Mouse (Mus musculus): ENCODE data around the gene Gm10912. TPM values are rescaled to one million over a fixed set of nuclear protein-coding genes. Genes with fewer than 3 reads are reported as not detected.
"Not testable (repeated sequence)": the region's sequence is repeated elsewhere in the genome, so short reads cannot be mapped to it uniquely, and the experiment has no call there.

The Gm10912 gene
- polyA plus RNA-seq, 1 experiment from 2014 or later = 0.14 TPM

DNA sequence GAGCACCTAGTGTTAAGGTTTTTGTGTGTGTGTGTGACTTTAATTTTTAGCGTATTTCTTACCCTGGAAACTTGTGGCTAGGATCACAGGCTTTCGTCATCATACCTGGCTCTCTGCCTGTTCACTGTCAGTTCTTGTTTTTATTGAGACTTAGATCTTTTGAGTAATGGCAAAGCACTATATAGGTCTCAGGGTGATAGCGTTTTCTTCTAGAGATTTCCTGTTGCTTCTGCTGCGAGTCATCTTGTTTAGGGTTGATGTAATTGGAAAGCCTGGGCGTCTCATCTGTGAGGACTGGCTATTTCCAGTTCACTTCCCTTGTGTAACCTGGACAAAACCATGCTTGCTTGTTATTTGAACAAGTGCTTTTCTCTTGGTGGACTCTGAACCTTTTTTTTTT is 24.0 kb upstream of the Gm10912 start:
- H3K4me3 ChIP-seq = no peak overlapping the region
- H3K4me1 ChIP-seq = no peaks in the 10 kb centered on the region
- WGBS = 82% methylated on average over 5 of the region's 5 CpGs
- ATAC-seq (ENCODE audit: low FRiP score, low read depth) = no peak
- H3K27me3 ChIP-seq = no peaks in the 10 kb centered on the region
- no peak overlapping the region for H3K9ac ChIP-seq
- H3K36me3 ChIP-seq = peaks cover 46% of the 10 kb centered on the region
- H3K4me2 ChIP-seq (replicated peaks) = no peak overlapping the region
- H3K27ac ChIP-seq = no peak overlapping the region
- no peaks in the 10 kb centered on the region for H3K9me3 ChIP-seq

DNA sequence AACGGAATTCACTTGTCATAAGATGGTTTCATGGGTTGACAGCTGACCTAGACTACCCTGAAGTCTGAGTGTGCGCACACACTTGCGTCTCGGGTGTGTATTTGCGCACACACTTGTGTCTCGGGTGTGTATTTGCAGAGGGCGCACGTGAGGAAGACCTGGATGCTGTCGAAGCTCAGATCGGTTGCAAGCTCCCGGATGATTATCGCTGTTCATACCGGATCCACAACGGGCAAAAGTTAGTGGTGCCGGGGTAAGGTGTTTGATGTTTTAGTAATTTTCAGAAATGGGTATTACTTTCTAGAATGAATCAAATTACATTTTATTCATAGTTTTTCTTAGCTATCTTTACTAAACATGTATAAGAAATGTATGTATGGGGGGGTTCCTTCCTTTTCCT is 22.9 kb upstream of the Gm10912 start:
- H3K9ac ChIP-seq = no peak overlapping the region
- no peaks in the 10 kb centered on the region for H3K27me3 ChIP-seq
- no peak for ATAC-seq (ENCODE audit: low FRiP score, low read depth)
- WGBS = 95% methylated on average over 15 of the region's 15 CpGs
- H3K9me3 ChIP-seq = no peaks in the 10 kb centered on the region
- peaks cover 42% of the 10 kb centered on the region for H3K36me3 ChIP-seq
- no peak overlapping the region for H3K4me3 ChIP-seq
- no peak overlapping the region for H3K27ac ChIP-seq
- no peak overlapping the region for H3K4me2 ChIP-seq (replicated peaks)
- no peaks in the 10 kb centered on the region for H3K4me1 ChIP-seq

DNA sequence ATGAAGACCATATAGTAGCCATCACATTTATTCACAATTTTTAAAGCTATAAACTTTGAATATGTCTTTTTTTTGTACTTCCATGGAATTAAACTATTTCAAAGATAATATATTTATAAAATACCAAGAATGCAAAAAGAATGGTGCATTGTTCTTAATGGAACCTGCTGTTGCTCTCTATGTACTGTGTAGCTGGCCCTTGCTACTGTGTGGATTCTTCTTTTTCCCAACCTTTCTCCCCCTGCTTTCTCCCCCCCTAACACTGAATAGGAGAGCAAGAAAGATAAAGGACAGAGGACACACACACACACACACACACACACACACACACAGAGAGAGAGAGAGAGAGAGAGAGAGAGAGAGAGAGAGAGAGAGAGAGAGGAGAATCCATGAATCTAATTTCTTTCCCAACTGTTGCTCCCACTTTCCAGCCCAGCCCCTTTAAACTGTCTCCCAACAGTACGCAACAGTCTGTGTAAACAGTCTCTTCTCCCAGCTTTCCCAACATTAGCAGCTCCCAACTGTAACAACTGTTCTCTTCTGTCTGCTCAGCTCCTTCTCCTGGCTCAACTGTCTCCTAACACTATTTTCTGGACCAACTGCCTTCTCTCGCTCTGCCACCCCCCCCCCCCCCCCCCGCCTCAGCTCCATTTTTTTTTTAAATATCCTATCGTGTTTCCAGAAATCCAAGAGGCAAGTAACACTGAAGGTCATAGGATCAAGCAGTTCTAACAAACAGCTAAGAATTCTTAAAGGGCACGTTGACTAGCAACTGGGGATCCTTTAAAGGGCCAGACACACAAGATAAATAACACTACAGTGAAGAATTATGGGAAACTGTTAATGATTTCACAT is 21.8 kb upstream of the Gm10912 start:
- H3K4me1 ChIP-seq = no peaks in the 10 kb centered on the region
- H3K9me3 ChIP-seq = no peaks in the 10 kb centered on the region
- no peak overlapping the region for H3K4me2 ChIP-seq (replicated peaks)
- no peaks in the 10 kb centered on the region for H3K27me3 ChIP-seq
- no peak overlapping the region for H3K27ac ChIP-seq
- WGBS = 48% methylated on average over 5 of the region's 5 CpGs
- ATAC-seq (ENCODE audit: low FRiP score, low read depth) = no peak
- peaks cover 43% of the 10 kb centered on the region for H3K36me3 ChIP-seq
- H3K4me3 ChIP-seq = no peak overlapping the region
- no peak overlapping the region for H3K9ac ChIP-seq

DNA sequence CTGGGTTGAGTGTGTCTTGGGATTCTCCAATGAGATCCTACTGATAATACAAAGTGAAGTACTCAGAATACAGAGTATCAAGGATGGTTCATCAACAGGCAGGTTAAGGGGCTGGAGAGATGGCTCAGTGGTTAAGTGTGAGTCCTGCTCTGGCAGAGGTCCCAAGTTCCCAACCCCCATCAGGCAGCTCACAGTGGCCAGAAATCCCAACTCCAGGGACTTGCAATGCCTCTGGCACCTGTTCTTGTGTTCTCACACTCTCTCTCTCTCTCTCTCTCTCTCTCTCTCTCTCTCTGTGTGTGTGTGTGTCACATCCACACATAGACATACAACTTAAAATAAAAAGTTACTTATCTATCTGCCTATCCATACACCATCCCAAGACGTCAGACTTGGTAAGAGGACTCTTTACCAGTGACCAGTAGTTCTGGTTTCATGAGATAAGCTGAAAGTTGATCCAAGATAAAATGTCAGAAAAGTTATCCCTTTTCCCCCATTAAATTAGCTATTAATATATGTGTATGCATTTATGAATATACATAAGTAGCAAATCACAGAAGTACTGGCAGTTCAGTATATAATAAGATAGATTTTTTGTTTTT is 21.0 kb upstream of the Gm10912 start:
- no peaks in the 10 kb centered on the region for H3K27me3 ChIP-seq
- H3K4me1 ChIP-seq = no peaks in the 10 kb centered on the region
- peaks cover 39% of the 10 kb centered on the region for H3K36me3 ChIP-seq
- no peak overlapping the region for H3K27ac ChIP-seq
- no peak overlapping the region for H3K4me3 ChIP-seq
- no peaks in the 10 kb centered on the region for H3K9me3 ChIP-seq
- 77% methylated on average over 1 of the region's 1 CpGs for WGBS
- no peak for ATAC-seq (ENCODE audit: low FRiP score, low read depth)
- H3K9ac ChIP-seq = no peak overlapping the region
- H3K4me2 ChIP-seq (replicated peaks) = no peak overlapping the region

DNA sequence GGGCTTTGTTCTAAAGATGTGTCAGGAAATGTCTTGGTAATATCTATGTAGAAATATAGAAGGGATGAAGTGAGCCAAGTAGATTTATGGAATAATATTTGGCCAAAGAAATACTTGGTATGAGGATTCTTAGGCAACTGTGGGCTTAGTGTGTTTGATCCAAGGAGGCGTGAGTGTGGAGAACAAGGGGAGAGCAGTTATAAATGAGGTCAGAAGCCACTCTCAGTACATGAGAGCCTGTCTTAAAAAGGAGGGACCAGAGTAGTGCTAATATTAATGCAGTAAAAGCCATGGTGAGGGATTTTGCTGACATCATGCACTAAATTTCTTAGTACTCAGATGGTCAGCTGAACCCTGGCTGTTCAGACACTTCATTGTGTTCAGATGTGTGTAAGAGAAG is 7.2 kb upstream of the Gm10912 start:
- Histone ChIP-seq H3K27me3 (no peaks in the 10 kb centered on the region), H3K9me3 (no peaks in the 10 kb centered on the region), H3K36me3 (peaks cover 53% of the 10 kb centered on the region), H3K27ac (no peak overlapping the region), H3K4me1 (no peaks in the 10 kb centered on the region), H3K4me2 (replicated peaks) (no peak overlapping the region), H3K4me3 (no peak overlapping the region), H3K9ac (no peak overlapping the region)
- ATAC-seq (ENCODE audit: low FRiP score, low read depth) = no peak
- WGBS = 89% methylated on average over 1 of the region's 1 CpGs

DNA sequence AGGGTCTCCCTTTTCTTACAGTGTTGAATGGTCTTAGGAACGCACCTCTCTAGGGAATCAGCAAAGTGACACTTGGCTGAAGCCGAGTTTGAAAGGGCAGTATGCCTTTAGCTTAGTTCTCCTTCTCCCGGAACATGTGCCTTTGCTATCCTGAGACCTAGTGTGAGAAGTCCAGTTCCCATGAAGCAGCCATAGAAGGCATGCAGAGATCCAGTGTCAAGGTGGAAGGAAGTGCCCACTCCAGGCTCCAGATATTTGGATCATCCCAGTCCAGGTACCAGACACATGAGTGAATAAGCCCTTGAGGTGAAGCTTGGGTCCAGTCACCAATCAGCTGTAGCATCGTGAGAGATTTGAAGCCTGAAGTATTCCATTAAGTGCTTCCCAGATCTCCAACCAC is 6.7 kb upstream of the Gm10912 start:
- H3K4me2 ChIP-seq (replicated peaks) = no peak overlapping the region
- ATAC-seq (ENCODE audit: low FRiP score, low read depth) = no peak
- H3K27ac ChIP-seq = no peak overlapping the region
- H3K36me3 ChIP-seq = peaks cover 48% of the 10 kb centered on the region
- no peak overlapping the region for H3K9ac ChIP-seq
- no peaks in the 10 kb centered on the region for H3K4me1 ChIP-seq
- 92% methylated on average over 4 of the region's 4 CpGs for WGBS
- H3K9me3 ChIP-seq = no peaks in the 10 kb centered on the region; the same call in 1 of the 2 replicates
- H3K27me3 ChIP-seq = no peaks in the 10 kb centered on the region
- no peak overlapping the region for H3K4me3 ChIP-seq

DNA sequence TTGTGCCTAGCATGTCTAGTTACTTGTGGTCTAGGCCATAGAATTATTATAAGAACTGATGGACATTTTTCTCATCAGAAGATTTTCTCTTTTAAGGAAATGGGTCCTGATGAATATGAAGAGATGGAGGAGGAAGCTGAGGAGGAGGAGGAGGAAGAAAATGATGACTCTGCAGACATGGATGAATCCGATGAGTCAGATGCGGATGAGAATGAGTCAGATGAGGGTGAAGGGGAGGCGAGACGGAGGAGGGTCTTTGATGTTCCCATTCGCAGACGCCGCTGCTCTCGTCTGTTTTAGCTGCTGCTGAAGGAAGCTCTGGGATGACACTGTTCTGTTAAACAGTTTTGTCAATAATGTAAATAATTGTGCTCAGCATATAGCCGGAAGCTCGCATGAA is 5.8 kb upstream of the Gm10912 start:
- Histone ChIP-seq H3K27me3 (no peaks in the 10 kb centered on the region), H3K4me1 (no peaks in the 10 kb centered on the region), H3K36me3 (peaks cover 40% of the 10 kb centered on the region), H3K9ac (no peak overlapping the region), H3K27ac (no peak overlapping the region), H3K4me2 (replicated peaks) (no peak overlapping the region), H3K4me3 (no peak overlapping the region), H3K9me3 (no peaks in the 10 kb centered on the region; the same call in 1 of the 2 replicates)
- WGBS = 82% methylated on average over 10 of the region's 10 CpGs
- ATAC-seq (ENCODE audit: low FRiP score, low read depth) = no peak

DNA sequence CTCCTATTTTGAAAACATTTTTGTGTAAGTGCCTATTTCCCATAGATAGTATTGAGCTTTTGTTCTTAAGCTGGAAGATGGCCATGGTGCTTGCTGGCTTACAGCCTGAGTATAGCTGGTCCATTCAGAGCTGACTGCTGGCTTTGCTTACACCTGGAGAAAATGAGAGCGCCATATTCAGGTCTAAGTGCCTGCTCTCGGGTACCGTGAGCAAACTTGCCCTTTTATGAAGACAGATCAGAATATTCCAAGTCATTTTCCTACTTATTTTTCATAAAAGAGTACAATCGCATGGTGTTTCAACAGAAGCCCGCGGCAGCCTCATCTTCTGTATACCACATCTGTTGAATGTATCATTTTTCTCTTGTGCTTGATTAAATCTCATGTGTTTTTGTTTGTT is 4.6 kb upstream of the Gm10912 start:
- no peak overlapping the region for H3K9ac ChIP-seq
- no peak overlapping the region for H3K4me3 ChIP-seq
- H3K4me1 ChIP-seq = no peaks in the 10 kb centered on the region
- ATAC-seq (ENCODE audit: low FRiP score, low read depth) = no peak
- H3K27ac ChIP-seq = no peak overlapping the region
- 93% methylated on average over 6 of the region's 6 CpGs for WGBS
- H3K9me3 ChIP-seq = no peaks in the 10 kb centered on the region; the same call in 1 of the 2 replicates
- no peaks in the 10 kb centered on the region for H3K27me3 ChIP-seq
- peaks cover 32% of the 10 kb centered on the region for H3K36me3 ChIP-seq
- H3K4me2 ChIP-seq (replicated peaks) = no peak overlapping the region

DNA sequence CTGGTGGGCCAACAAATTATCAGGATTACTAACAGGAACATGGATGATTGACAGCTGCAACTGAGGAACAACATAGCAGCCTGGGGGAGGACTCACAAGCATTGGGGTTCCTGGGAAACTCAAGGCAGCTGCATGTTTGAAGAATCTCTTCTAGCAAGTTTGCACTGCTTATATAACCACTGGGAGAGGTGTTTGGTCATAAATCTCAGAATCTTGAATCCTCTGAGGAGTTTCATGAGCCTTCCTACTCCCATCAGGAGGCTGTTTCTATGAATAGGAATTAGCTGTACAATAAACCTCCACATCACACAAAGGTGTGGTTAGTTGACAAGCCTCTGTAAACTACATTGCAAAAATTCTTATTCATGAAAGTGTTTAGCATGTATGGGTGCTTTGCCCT is 3.0 kb upstream of the Gm10912 start:
- Histone ChIP-seq H3K9ac (no peak overlapping the region), H3K4me2 (replicated peaks) (no peak overlapping the region), H3K4me1 (no peaks in the 10 kb centered on the region), H3K4me3 (no peak overlapping the region), H3K27me3 (no peaks in the 10 kb centered on the region), H3K27ac (no peak overlapping the region), H3K9me3 (no peaks in the 10 kb centered on the region; the same call in 1 of the 2 replicates), H3K36me3 (peaks cover 32% of the 10 kb centered on the region)
- no peak for ATAC-seq (ENCODE audit: low FRiP score, low read depth)

DNA sequence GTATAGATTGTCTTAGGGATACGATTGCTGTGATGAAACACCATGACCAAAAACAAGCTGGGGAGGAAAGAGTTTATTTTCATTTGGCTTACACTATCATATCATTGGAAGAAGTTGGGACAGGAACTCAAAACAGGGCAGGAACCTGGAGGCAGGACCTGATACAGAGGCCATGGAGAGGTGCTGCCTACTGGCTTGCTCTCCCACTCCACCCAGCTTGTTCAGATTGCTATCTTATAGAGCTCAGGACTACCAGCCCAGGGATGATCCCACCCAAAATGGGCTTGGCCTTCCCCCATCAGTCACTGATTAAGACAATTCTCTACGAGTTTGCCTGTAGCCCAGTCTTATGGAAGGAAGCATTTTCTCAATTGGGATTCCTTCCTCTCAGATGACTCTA is 1.5 kb upstream of the Gm10912 start:
- no peak overlapping the region for H3K27ac ChIP-seq
- no peak for ATAC-seq (ENCODE audit: low FRiP score, low read depth)
- WGBS = 85% methylated on average over 2 of the region's 2 CpGs
- H3K27me3 ChIP-seq = no peaks in the 10 kb centered on the region
- H3K4me2 ChIP-seq (replicated peaks) = no peak overlapping the region
- H3K36me3 ChIP-seq = peaks cover 23% of the 10 kb centered on the region
- H3K9me3 ChIP-seq = no peaks in the 10 kb centered on the region; the same call in 1 of the 2 replicates
- H3K4me3 ChIP-seq = no peak overlapping the region
- H3K9ac ChIP-seq = no peak overlapping the region
- no peaks in the 10 kb centered on the region for H3K4me1 ChIP-seq

DNA sequence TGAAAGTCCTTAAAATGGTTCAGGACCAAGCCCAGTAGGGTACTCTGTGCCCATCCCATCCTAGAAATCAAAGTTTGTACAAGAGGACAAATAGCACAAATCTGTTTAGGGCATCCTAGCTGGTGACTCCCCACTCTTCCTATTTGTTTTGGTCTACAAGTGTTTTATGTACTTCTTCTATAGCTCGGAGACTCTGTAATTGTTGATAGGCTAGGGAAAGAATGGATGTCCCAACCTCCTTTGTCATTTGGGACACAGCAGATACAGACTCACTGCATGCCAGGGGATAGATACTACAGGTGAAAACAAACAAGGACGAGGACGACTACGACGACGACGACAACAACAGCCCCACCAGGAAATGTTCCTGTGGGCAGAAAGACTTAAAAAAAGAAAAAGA is 2.8 kb downstream of the Gm10912 start, which contains the start of gene Gm10799:
Gm10799 (minus strand) TSS at position 101 of the 400 bp plus-strand sequence.
- not testable (repeated sequence) for H3K27me3 ChIP-seq; H3K9me3 ChIP-seq; H3K4me2 ChIP-seq (replicated peaks); ATAC-seq (ENCODE audit: low FRiP score, low read depth); H3K36me3 ChIP-seq; H3K27ac ChIP-seq; H3K9ac ChIP-seq; H3K4me3 ChIP-seq; H3K4me1 ChIP-seq
- 92% methylated on average over 7 of the region's 7 CpGs for WGBS

DNA sequence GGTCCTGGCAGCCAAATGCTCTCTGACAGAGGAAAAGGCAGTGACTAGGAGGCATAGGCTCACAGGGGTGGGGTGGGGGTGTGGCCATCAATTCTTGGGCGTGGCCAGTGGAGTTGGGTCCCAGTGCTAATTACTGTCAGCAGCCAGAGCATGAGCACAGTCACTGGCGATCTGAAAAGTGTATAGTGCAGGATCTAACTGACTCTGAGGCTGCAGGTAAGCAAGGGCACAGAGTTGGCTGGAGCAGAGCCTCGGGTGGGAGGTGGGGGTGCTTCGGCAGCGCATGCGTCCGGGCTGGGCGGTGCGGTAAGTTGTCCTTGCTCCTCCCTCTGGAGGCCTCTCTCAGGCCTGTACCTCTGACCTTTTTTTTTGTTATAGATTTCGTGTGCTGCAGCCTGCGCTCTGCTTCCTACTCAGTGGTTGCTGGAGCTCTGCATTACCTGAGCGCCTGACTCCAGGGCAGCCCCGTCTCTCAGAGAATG is 4.1 kb downstream of the Gm10912 start, which contains the start of gene Cd59b:
Cd59b (plus strand) TSS at position 146 of the 482 bp plus-strand sequence.
- H3K27ac ChIP-seq = peak within 1 kb of the TSS; percentile 61; the same call in 1 of the 2 replicates
- WGBS = 7% methylated on average over 13 of the region's 13 CpGs
- H3K4me3 ChIP-seq = peak within 1 kb of the TSS; percentile 41
- peak within 1 kb of the TSS; percentile 50; the same call in 1 of the 2 replicates for H3K9ac ChIP-seq
- peak within 1 kb of the TSS; percentile 61 for H3K4me2 ChIP-seq (replicated peaks)
- ATAC-seq (ENCODE audit: low FRiP score, low read depth) = peak; percentile 92
- peaks cover 10% of the 10 kb centered on the region for H3K9me3 ChIP-seq
- peaks cover 4% of the 10 kb centered on the region; the same call in 1 of the 2 replicates for H3K4me1 ChIP-seq
- H3K27me3 ChIP-seq = no peaks in the 10 kb centered on the region
- 0 out of 2 replicates have a peak, but pooled peaks cover 4% of the 10 kb centered on the region for H3K36me3 ChIP-seq
